Mouse (Mus musculus) bone marrow, adult 2 months (tissue): Measurements from ENCODE around the gene Tspyl1.

Experiments
- CTCF ChIP-seq: fragments of 200-500 bp; IDR thresholded peaks from 2 replicates; pipeline ENCODE4 v1.5.1; 2011; ENCODE audit warnings: low read length, control low read depth; ENCODE audit not compliant: control insufficient read depth, insufficient read depth
- POLR2A ChIP-seq: fragments of 200-500 bp; IDR thresholded peaks from 2 replicates; pipeline ENCODE4 v1.6.1; 2011; ENCODE audit warnings: low read depth, mild to moderate bottlenecking, control low read depth, low read length, borderline replicate concordance; ENCODE audit not compliant: control insufficient read depth

DNA sequence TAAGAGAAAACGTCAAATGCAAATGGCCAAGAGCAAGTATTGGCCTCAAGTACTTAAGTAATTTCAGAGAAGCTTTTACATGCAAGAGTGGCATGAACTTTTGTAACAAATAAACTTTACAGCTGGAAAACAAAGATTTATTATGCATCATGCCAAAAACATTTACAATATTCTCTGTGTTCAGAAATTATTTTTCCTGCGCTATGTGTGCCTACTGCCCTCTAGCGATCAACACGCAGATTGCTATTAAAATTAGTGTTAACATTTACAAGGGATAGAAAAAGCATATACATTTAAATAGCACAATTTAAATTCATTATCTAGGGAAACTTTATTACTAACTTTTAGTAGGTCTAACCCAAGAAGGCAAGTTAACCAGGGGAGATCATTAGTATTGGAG, 44.7 kb downstream of the Tspyl1 start:
- peak; percentile 35; the same call in 1 of the 2 replicates for TF ChIP-seq CTCF
- TF ChIP-seq POLR2A: no peak
